Mouse (Mus musculus) left cerebral cortex, adult 8-10 months (tissue): ENCODE data around the gene Gjc1. TPM values are rescaled to one million over a fixed set of nuclear protein-coding genes. Genes with fewer than 3 reads are reported as not detected.
A peak's percentile ranks its signal among the peaks of the same experiment; 100 is the strongest.

Experiments used
- DNase-seq, 2 experiments: peaks; one replicate each; pipeline ENCODE4 v3.0.0; 2022; ENCODE audit warnings: low spot score in 2 of 2
- total RNA-seq, 4 experiments: library from RNA; stranded (reverse); gene quantifications; 2 replicates each; pipeline ENCODE4 v1.2.4; 2022

Gene Gjc1
- total RNA-seq, 4 experiments from 2014 or later = 3.9 to 5.5 (median 5.2) TPM

DNA sequence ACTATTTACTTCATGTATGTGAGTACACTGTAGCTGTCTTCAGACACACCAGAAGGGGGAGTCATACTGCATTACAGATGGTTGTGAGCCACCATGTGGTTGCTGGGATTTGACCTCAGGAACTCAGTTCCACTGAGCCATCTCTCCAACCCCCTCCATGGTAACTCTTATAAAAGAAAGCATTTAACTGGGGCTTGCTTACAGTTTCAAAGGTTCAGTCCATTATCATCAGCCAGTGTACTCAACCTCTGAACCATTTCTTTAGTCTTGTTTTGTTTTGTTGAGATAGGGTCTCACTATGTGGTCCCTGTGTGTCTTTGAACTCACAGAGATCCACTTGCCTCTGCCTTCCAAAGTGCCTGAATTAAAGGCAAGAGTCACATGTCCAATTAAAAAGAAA lies 4.6 kb downstream of the Gjc1 start:
- no peak for DNase-seq

DNA sequence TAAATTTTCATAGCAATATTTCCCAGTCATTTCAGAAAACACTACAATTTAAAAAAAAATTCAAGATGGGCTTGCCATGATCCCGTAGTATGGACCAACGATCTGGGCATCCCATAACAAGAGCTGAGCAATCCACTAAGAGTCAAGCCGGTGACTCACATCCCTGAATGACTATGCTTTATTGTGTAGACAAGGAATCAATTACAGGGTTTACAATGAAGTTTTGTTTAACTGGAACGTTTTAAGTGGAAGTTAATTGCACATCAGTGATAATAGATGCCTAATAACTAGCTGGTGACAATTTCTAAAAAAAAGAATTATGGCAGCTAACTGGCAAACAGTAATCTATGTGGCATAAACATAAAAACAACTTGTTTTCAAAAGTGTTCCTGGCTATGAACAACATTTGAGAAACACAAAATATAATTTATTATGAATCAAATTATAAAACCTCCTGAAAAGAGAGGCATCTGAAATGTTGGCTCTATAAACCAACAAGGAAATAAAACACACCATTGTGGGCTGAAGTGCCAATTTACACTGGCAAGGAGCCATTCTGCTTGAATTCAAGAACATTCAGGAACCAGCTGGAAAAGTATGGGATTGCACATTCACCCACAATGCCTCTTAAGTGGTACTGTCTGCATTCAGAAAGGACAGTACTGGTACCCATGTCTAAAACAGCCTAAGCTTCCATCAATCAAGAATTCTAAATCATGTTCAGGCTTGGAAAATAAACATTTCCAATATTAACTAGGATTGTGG lies 8.6 kb downstream of the Gjc1 start:
- no peak for DNase-seq

DNA sequence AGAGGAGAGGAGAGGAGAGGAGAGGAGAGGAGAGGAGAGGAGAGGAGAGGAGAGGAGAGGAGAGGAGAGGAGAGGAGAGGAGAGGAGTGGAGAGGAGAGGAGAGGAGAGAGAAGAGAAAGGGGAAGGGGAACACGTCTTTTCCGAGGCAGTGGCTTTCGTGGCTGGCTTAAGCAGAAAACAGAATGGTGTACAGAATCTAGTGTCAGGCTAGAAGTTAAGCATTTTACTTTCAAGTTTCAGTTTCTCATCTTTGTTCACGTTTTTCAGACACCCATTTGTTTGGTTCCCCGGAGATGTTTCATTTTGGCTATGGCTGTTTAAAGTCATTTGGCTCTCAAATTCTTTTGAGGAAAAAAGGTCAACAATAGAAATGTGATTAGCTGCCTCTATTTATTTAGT lies 11.3 kb downstream of the Gjc1 start:
- DNase-seq = no peak

DNA sequence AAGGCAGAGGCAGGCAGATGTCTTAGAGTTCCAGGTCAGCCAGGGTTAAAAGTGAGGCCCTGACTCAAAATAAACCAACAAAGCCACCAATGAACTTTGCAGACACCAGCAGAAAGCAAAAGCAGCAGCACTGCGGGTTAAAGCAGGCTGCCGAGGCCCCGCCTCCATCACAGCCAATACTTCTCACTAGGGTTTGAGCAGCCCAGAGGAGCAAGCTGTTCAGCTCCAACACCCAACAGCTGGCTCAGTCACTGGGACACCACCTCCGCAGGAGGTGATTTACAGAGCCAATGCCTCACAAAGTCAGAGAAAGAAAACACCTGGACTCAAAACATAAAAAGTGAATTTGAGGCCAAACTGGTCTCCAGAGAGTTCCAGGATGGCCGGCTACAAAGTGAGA lies 16.0 kb downstream of the Gjc1 start:
- DNase-seq = no peak

DNA sequence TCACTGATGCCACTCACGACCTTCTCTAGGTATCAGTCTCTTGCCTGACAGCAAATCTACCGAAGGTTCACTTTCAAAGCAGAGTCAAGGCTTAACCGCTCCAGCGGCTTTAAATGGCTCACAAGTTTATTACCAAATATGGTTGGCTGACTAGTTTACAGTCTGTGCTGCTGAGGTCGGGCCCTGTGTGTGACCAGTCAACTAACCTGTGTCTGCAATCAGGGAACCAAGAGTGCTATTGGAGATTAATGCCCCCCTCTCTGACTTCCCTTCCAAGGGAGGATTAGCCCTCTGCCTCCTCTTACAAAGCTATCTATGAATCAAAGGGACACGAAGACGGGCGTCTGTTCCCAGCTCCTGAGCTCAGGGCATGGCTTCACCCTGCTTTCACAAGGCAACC lies 25.3 kb downstream of the Gjc1 start:
- DNase-seq = no peak

DNA sequence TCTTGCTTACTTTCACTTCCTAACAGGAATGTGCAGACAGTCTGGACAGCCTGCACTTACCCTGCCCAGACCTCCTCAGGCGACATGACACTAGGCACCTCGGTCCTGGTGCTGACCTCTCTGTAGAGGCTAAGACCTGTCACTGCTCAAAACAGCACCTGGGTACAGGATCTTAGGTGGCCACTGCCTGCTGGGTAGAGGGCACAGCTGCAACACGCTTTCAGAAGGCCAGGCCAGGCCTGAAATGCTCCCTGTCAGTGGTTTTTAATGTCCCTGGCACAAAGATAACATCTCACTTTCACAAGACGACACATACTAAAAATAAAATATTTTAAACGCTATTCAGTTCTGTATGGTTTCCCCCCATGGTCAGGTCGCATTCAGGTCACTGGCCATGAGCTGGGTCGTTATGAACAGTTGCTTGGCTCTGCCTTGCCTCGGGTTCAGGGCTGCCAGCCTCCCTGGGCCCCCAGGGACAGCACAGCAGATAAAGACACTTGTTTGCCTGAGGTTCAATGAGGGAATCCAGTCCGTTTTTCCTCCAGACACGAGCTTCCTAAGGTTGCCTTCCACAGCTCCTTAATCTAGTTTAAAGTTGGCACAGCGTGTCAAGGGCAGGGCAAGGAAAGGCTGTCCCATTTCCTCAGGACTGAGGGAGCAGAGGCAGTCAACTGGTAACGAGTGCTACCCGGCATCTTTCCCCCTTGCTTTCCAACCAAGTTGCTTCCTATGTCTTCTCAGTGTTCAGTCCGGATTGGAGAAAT lies 27.6 kb downstream of the Gjc1 start:
- DNase-seq = no peak

DNA sequence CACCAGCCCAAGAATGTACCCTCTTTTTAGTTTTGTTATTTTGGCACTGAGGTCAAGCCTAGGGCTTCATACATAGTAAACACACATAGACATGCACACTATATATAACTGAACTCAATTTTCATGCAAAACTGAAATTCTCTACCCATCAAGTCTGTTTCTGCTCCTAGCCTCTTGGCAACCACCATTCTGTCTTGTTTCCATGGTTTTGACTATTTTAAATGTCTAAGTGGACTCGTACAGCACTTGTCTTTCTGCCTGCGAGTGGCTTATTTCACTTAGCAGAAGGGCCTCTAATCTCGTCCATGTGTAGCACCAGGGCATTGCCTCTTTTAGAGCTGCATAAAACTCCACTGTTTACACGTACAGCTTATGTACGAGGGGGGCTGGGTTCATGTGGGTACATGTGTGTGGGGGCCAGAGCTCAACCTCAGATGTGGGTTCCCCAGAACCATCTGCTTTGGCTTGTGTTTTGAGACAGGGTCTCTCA lies 31.8 kb downstream of the Gjc1 start:
- DNase-seq = no peak

DNA sequence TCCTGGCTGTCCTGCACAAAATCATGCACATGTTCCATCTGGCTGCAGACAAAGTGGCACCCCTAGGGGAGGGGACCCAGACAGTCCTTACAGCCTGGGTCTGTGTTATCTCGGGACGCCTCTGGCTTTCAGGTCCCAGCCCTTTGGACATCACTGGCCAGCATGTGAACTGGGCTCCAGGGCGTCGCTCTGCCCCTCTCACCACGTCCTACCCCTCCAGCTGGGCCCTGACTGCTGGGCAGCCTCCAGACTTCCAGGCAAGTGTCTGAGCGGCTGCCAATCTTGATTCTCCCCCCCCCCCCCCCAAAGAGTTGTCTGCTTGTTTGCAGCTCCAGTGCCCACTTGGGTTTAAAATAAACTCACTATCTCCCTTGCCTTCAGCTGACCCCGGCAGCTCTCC lies 36.1 kb downstream of the Gjc1 start:
- no peak for DNase-seq

DNA sequence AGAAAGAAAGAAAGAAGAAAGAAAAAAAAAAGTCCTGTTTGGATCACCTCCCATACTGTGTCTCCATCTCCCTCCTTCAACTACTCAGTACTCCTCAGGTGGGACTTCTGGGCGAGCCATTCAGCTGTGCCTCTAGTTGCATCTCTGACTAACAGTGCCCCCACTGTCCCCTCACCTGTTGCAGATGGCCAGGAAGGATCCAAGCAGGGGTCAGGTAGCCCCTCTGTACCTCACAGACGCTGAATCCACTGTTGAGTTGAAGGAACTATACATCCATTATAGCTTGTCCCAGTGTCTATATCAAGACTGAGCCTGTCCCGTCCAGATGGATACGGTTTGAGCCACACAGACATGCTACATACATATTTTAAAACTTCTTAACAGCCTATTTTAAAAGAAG lies 38.0 kb downstream of the Gjc1 start:
- DNase-seq = no peak

DNA sequence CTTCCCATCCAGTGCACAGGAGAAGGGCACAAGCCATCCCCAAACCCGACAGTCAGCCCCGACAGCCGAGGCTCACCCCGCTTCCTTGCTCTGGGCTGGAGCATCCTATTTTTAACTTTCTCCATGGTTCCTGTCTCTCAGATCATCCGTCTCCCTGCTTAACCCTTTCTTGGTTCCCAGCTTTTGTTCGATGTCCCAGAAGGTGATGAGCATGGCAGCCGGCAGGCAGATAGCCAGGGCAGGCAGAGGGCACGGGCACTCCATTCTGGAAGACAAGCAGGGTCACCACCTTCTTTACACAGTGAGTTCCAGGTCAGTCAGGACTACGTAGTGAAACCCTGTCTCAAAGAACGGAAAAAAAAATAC lies 38.5 kb downstream of the Gjc1 start:
- DNase-seq = no peak

DNA sequence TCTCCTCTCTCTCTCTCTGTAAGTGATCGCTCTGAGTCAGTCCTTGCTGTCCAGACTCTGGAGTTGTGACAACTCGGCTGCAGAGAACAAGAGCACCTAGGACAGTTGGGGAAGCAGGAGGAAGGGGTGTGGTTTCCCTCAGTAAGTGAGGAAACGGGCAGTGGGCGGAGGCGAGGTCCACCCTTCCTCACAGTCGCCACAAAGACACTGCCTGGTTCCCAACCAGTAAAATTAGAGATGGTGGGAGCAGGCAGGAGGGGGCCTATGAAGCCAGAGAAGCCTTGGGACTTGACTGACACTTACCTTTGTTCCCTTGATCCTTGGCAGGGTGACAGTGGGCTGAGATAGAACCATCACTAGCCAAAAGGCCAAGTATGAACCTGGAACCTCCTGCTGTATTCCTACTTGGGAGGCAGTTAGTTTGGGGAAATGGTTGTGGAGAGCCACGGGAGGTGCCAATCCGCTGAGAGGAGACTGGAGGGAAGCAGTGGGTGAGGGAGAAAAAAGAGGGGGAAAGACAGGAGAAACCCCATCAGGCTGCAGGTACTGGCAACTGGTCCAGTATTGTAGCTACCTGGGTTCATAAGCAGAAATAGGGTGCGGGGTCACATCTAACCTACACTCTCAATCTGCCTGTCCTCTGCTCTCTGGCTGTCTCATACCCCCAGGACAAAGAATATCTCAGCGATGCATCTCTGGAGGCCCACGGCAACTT lies 39.1 kb downstream of the Gjc1 start:
- no peak for DNase-seq

DNA sequence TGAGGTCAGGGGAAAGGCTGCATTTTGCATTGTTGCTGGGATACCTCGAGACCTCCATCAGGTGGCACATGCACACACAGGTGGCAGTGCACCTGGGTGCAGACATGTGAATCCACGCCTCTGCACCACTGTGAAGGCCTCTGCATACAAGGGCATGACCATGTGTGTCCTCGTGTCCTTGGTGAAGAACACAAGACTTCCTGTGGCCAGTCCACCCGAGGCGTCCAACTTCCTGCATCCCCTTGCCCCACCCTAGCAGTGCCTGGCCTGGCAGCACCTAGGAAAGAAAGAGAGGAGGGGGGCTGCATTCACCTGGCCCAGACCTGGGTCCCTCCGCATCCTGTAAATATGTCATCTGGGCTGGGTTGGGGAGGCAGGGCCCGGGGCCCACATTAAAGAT lies 39.7 kb downstream of the Gjc1 start:
- no peak for DNase-seq

DNA sequence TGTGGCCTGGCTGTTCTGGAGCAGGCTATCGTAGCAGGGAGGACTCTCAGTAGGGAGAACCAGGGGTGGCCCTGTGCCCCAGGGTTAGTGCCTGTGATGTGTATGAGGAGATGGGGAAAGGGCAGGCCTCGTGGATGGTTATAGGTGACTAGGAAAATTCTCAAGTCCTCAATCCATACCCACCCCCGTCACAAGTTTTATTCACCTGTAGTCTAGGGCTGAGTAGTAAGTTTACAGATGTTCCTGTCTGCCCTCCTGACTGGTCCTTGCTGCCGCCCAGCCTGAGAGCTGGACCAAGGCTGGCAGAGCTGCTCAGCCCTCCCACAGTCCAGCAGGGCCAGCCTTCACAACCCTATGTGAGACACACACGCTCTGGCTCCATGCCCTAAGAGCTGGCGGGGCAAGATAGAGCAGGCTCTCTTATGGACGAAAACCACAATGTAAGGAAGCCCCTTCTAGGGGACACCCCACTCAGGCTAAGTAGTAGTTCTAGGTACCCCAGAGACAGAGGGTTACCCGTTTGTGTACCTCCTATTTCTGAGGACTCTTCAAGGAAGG lies 40.3 kb downstream of the Gjc1 start:
- no peak for DNase-seq

DNA sequence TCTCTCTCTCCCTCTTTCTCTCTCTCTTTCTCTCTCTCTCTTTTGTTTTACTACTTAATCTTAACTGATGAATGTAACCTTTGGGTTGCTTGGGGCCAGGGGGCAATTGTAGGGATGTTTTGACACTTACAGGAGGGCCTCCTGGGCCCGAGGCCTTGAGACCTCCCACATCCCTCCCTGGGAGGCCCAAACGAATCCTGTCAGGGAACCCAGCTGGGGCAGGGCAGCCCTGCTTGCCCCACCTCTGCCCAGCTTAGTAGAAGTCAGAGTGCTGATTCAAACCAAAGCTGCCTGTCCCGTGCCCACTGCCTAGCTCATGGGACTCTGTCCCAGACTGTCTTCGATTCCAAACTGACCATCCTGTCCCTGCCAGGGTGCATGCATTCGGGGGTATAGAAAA lies 40.9 kb downstream of the Gjc1 start:
- no peak for DNase-seq

DNA sequence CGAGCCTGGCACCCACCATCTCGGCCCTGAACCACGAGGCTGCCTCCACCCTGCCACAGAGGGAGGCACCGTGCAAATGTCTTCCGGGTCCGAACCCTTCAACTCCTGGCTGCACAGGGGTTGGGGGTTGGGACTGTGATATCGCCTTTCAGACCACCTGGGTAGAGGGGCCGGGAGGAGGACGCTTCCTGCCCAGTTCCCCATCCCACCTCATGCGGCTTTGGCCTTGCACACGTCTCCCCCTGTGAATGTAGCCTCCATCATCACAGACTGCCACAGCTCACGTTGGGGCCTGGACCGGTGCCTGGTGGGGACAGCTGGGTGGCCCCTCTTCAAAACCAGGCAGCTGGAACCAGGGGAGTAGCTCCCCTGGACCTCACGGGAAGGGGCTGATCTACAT lies 41.3 kb downstream of the Gjc1 start:
- no peak for DNase-seq

DNA sequence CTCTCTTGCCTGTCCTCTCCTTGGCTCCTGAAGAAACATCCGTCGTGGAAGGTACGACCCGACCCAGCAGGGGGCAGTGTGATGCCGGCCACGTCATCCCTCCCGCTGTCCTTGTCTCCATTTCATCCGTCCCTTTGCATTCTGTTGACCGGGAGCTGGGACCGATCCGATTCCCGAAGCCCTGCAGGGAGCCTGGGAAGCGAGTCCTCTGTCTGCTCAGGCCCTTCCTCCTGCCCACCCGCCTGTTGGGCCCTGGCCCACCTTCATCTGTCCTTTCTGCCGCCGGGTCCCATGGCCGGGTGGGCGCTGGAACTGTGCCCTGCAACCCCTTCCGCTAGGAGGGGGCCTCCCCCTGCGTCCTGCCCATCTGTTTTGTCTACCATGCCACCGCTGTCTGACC lies 41.9 kb downstream of the Gjc1 start:
- no peak for DNase-seq

DNA sequence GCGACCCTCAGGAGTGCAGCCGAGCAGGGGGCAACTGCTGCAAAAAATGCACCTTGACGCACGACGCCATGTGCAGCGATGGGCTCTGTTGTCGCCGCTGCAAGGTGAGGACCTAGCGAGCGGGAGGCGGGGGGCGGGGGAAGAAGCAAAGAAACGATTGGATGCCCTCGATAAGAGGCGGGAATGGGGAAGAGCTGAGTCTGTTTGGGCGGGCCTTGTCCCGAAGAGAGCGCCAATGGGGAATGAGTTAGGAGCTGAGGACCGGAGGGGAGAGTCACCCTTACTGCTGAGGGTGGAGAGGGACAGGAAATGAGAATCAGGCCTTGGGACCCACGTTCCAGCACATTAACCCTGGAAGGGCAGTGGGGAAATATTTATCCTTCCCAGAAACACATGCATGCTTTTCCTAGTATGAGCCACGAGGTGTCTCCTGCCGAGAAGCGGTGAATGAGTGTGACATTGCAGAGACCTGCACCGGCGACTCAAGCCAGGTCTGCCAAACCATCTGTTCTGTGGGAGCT lies 44.8 kb downstream of the Gjc1 start:
- DNase-seq = peak in 1 of 2 experiments; percentile 73

DNA sequence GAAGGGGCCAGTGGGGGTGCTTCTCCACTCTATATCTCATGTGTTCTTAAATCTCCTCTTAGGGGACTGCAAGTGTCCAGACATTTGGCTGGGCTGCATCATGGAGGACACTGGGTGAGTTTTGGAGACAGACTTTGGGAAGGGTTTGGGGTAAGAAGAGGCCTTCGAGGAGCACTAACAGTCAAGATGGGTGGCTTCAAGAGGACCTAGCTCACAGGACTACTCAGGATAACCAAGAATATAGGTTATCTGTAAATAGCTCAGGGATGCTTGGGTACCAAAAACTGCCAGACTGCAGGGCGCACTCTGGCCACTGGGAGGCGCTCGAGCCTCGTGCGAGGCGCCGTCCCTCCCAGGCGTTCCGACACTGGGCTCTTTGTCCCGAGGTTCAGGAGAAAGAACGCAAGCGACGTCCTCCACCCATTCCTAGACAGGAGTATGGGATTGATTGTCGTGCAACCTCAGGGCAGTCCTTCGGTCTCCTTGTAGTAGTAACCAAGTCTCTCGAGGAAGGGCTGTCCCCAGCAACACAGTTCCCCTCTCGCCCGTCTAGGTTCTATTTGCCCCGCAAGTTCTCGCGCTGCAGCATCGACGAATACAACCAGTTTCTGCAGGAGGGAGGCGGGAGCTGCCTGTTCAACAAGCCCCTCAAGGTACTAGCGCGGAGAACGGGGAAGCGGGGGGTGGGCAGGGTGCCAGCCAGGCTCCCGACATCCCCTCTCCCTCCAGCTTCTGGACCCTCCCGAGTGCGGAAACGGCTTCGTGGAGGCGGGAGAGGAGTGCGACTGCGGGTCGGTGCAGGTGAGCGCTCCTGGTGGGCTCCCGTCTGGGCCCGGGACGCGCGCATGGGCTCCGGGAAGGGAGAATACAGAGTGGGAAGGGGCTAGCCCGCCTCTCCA lies 45.5 kb downstream of the Gjc1 start:
- DNase-seq = peak; percentile 74 to 87

DNA sequence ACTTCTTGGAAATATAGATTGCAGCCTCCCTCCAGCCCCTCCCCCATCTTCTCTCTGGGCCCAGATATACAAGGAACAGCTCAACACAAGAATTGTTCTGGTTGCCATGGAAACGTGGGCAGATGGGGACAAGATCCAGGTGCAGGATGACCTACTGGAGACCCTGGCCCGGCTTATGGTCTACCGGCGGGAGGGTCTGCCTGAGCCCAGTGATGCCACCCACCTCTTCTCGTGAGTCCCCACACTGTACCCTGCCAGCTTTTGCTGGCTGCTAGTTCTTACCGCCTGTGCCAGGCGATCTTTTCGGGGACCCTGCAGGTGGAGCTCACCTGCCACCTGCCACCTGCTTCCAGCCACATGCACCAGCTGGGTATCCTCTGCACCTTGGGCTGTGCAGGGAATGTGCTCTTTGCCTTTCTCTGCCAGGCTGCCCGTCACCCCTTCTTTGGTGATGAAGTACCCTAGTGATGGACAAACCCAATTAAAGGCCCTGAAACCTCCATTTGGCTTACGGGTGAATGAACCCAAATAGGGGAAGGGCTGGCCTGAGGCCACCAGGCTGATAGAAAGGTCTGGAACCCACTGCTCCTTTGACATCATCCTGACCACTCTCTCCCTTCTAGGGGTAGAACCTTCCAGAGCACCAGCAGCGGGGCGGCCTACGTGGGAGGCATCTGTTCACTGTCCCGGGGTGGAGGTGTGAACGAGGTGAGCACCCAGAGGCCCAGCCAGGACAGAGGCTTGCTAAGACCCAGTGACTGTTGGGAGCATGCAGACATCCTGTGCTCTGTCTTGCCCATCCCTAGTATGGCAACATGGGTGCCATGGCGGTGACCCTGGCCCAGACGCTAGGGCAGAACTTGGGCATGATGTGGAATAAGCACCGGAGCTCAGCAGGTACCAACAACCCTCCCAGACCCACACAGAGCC lies 46.5 kb downstream of the Gjc1 start:
- no peak for DNase-seq
